Mouse (Mus musculus): Measurements from ENCODE around the gene Icam4.

DNA sequence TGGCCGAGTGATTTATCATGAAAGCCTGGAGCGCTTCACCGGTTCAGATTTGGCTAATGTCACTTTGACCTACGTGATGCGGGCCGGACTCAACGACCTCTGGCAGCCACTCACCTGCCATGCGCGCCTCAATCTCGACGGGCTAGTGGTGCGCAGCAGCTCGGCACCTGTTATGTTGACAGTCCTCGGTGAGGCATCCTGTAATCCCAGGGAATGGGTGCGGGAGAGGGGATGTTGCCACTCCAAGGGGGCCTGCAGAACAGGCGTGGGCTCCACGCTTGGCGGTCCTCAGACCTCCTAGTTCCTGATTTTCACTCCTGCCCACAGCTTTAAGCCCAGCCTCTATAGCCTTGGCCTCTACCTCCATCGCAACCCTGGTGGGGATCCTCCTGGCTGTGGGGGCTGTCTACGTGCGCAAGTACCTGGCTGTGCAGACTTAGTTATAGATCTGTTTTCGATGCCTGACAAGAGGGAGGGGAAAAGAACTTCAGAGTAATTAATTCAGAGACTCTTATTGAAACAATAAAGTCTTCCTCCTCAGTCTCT is 955 bp downstream of the Icam4 start:
- TF ChIP-seq POLR2A (IDR thresholded peaks at IDR 0.05; ENCODE audit: insufficient read depth, low read depth, low read length): no peak
- TF ChIP-seq CTCF (IDR thresholded peaks at IDR 0.05; ENCODE audit: insufficient read depth, low read depth, low read length): no peak
